Mouse (Mus musculus): ENCODE measurements around the gene St7. TPM values are rescaled to one million over a fixed set of nuclear protein-coding genes. Genes with fewer than 3 reads are reported as not detected.

Gene St7
- polyA plus RNA-seq, 1 experiment = 8.6 TPM

- DNase-seq = no peak
- Histone ChIP-seq H3K4me1 (replicated peaks; ENCODE audit: control insufficient read depth, insufficient read depth, low read length) (no peaks in the 10 kb centered on the region), H3K4me3 (ENCODE audit: control insufficient read depth, insufficient read depth, low read length) (no peak overlapping the region), H3K27me3 (ENCODE audit: control insufficient read depth, insufficient read depth, low read length) (no peaks in the 10 kb centered on the region), H3K36me3 (ENCODE audit: control insufficient read depth, insufficient read depth, low read length) (no peaks in the 10 kb centered on the region), H3K27ac (ENCODE audit: control insufficient read depth, insufficient read depth, low read length) (no peak overlapping the region)
- TF ChIP-seq POLR2A (IDR thresholded peaks at IDR 0.05; ENCODE audit: control insufficient read depth, extremely low read depth, insufficient read depth, low read length, poor library complexity) = no peak
- 94% methylated on average over 2 of the region's 2 CpGs for WGBS
Observed at GRCm38 (mm10) chr6:17912825-17913224, 220.1 kb downstream of the St7 start.

GRCm38 (mm10) chr6:17913315-17913714 lies 220.6 kb downstream of the St7 start:
- no peaks in the 10 kb centered on the region for H3K27me3 ChIP-seq (ENCODE audit: control insufficient read depth, insufficient read depth, low read length)
- no peak for DNase-seq
- H3K36me3 ChIP-seq (ENCODE audit: control insufficient read depth, insufficient read depth, low read length) = no peaks in the 10 kb centered on the region
- no peak overlapping the region for H3K4me3 ChIP-seq (ENCODE audit: control insufficient read depth, insufficient read depth, low read length)
- H3K4me1 ChIP-seq (replicated peaks; ENCODE audit: control insufficient read depth, insufficient read depth, low read length) = no peaks in the 10 kb centered on the region
- no peak overlapping the region for H3K27ac ChIP-seq (ENCODE audit: control insufficient read depth, insufficient read depth, low read length)
- TF ChIP-seq CTCF (IDR thresholded peaks at IDR 0.05; ENCODE audit: borderline replicate concordance, control insufficient read depth, extremely low read depth, insufficient read depth, low read length, poor library complexity) = no peak
- no peak for TF ChIP-seq POLR2A (IDR thresholded peaks at IDR 0.05; ENCODE audit: control insufficient read depth, extremely low read depth, insufficient read depth, low read length, poor library complexity)
- 93% methylated on average over 1 of the region's 1 CpGs for WGBS

- no peaks in the 10 kb centered on the region for H3K4me1 ChIP-seq (replicated peaks; ENCODE audit: control insufficient read depth, insufficient read depth, low read length)
- H3K4me3 ChIP-seq (ENCODE audit: control insufficient read depth, insufficient read depth, low read length) = no peak overlapping the region
- no peaks in the 10 kb centered on the region for H3K36me3 ChIP-seq (ENCODE audit: control insufficient read depth, insufficient read depth, low read length)
- no peaks in the 10 kb centered on the region for H3K27me3 ChIP-seq (ENCODE audit: control insufficient read depth, insufficient read depth, low read length)
- H3K27ac ChIP-seq (ENCODE audit: control insufficient read depth, insufficient read depth, low read length) = no peak overlapping the region
- 91% methylated on average over 3 of the region's 3 CpGs for WGBS
- DNase-seq = no peak
- TF ChIP-seq CTCF (IDR thresholded peaks at IDR 0.05; ENCODE audit: borderline replicate concordance, control insufficient read depth, extremely low read depth, insufficient read depth, low read length, poor library complexity) = no peak
- no peak for TF ChIP-seq POLR2A (IDR thresholded peaks at IDR 0.05; ENCODE audit: control insufficient read depth, extremely low read depth, insufficient read depth, low read length, poor library complexity)
Observed at GRCm38 (mm10) chr6:17914300-17914699, 221.6 kb downstream of the St7 start.

- Histone ChIP-seq H3K27ac (ENCODE audit: control insufficient read depth, insufficient read depth, low read length) (no peak overlapping the region), H3K27me3 (ENCODE audit: control insufficient read depth, insufficient read depth, low read length) (no peaks in the 10 kb centered on the region), H3K4me1 (replicated peaks; ENCODE audit: control insufficient read depth, insufficient read depth, low read length) (no peaks in the 10 kb centered on the region), H3K4me3 (ENCODE audit: control insufficient read depth, insufficient read depth, low read length) (no peak overlapping the region), H3K36me3 (ENCODE audit: control insufficient read depth, insufficient read depth, low read length) (no peaks in the 10 kb centered on the region)
- no peak for TF ChIP-seq CTCF (IDR thresholded peaks at IDR 0.05; ENCODE audit: borderline replicate concordance, control insufficient read depth, extremely low read depth, insufficient read depth, low read length, poor library complexity)
- no peak for TF ChIP-seq POLR2A (IDR thresholded peaks at IDR 0.05; ENCODE audit: control insufficient read depth, extremely low read depth, insufficient read depth, low read length, poor library complexity)
- no peak for DNase-seq
- WGBS = 95% methylated on average over 4 of the region's 4 CpGs
Observed at GRCm38 (mm10) chr6:17917233-17917632, 224.5 kb downstream of the St7 start.

- DNase-seq = no peak
- H3K4me3 ChIP-seq (ENCODE audit: control insufficient read depth, insufficient read depth, low read length) = no peak overlapping the region
- TF ChIP-seq CTCF (IDR thresholded peaks at IDR 0.05; ENCODE audit: borderline replicate concordance, control insufficient read depth, extremely low read depth, insufficient read depth, low read length, poor library complexity) (no peak), POLR2A (IDR thresholded peaks at IDR 0.05; ENCODE audit: control insufficient read depth, extremely low read depth, insufficient read depth, low read length, poor library complexity) (no peak)
- no peaks in the 10 kb centered on the region for H3K36me3 ChIP-seq (ENCODE audit: control insufficient read depth, insufficient read depth, low read length)
- H3K27me3 ChIP-seq (ENCODE audit: control insufficient read depth, insufficient read depth, low read length) = no peaks in the 10 kb centered on the region
- no peak overlapping the region for H3K27ac ChIP-seq (ENCODE audit: control insufficient read depth, insufficient read depth, low read length)
- no peaks in the 10 kb centered on the region for H3K4me1 ChIP-seq (replicated peaks; ENCODE audit: control insufficient read depth, insufficient read depth, low read length)
- 74% methylated on average over 1 of the region's 1 CpGs for WGBS
Observed at GRCm38 (mm10) chr6:17922180-17922579, 229.4 kb downstream of the St7 start.

GRCm38 (mm10) chr6:17922967-17923366 lies 230.2 kb downstream of the St7 start:
- no peak for TF ChIP-seq CTCF (IDR thresholded peaks at IDR 0.05; ENCODE audit: borderline replicate concordance, control insufficient read depth, extremely low read depth, insufficient read depth, low read length, poor library complexity)
- no peak for TF ChIP-seq POLR2A (IDR thresholded peaks at IDR 0.05; ENCODE audit: control insufficient read depth, extremely low read depth, insufficient read depth, low read length, poor library complexity)
- no peak for DNase-seq
- H3K4me1 ChIP-seq (replicated peaks; ENCODE audit: control insufficient read depth, insufficient read depth, low read length) = no peaks in the 10 kb centered on the region
- H3K27me3 ChIP-seq (ENCODE audit: control insufficient read depth, insufficient read depth, low read length) = no peaks in the 10 kb centered on the region
- WGBS = 9% methylated on average over 3 of the region's 3 CpGs
- no peak overlapping the region for H3K4me3 ChIP-seq (ENCODE audit: control insufficient read depth, insufficient read depth, low read length)
- H3K27ac ChIP-seq (ENCODE audit: control insufficient read depth, insufficient read depth, low read length) = no peak overlapping the region
- H3K36me3 ChIP-seq (ENCODE audit: control insufficient read depth, insufficient read depth, low read length) = no peaks in the 10 kb centered on the region

GRCm38 (mm10) chr6:17923370-17923769 lies 230.6 kb downstream of the St7 start:
- 90% methylated on average over 3 of the region's 3 CpGs for WGBS
- Histone ChIP-seq H3K27me3 (ENCODE audit: control insufficient read depth, insufficient read depth, low read length) (no peaks in the 10 kb centered on the region), H3K36me3 (ENCODE audit: control insufficient read depth, insufficient read depth, low read length) (no peaks in the 10 kb centered on the region), H3K27ac (ENCODE audit: control insufficient read depth, insufficient read depth, low read length) (no peak overlapping the region), H3K4me3 (ENCODE audit: control insufficient read depth, insufficient read depth, low read length) (no peak overlapping the region), H3K4me1 (replicated peaks; ENCODE audit: control insufficient read depth, insufficient read depth, low read length) (no peaks in the 10 kb centered on the region)
- no peak for DNase-seq
- no peak for TF ChIP-seq POLR2A (IDR thresholded peaks at IDR 0.05; ENCODE audit: control insufficient read depth, extremely low read depth, insufficient read depth, low read length, poor library complexity)
- no peak for TF ChIP-seq CTCF (IDR thresholded peaks at IDR 0.05; ENCODE audit: borderline replicate concordance, control insufficient read depth, extremely low read depth, insufficient read depth, low read length, poor library complexity)
